Mouse (Mus musculus) testis, adult 2 months (tissue): Measurements from ENCODE around the gene Foxn3. TPM values are rescaled to one million over a fixed set of nuclear protein-coding genes. Genes with fewer than 3 reads are reported as not detected.

Source experiments
- H3K27ac ChIP-seq: fragments of 200-500 bp; 2 replicates; pipeline ENCODE4 v1.5.1; 2012; ENCODE audit warnings: low read depth, low read length; ENCODE audit not compliant: control insufficient read depth, insufficient read depth
- H3K27me3 ChIP-seq: fragments of 200-500 bp; 2 replicates; pipeline ENCODE4 v1.6.1; 2012; ENCODE audit warnings: mild to moderate bottlenecking, low read length, moderate library complexity; ENCODE audit not compliant: control insufficient read depth, insufficient read depth
- H3K36me3 ChIP-seq: fragments of 200-500 bp; 2 replicates; pipeline ENCODE4 v1.6.1; 2012; ENCODE audit warnings: mild to moderate bottlenecking, low read length; ENCODE audit not compliant: control insufficient read depth, insufficient read depth
- H3K4me1 ChIP-seq: fragments of 200-500 bp; 2 replicates; pipeline ENCODE4 v1.6.1; 2012; ENCODE audit warnings: low read length; ENCODE audit not compliant: control insufficient read depth, insufficient read depth
- H3K4me3 ChIP-seq: fragments of 200-500 bp; 2 replicates; pipeline ENCODE4 v1.5.1; 2012; ENCODE audit warnings: low read depth, mild to moderate bottlenecking, low read length, moderate library complexity, mixed read lengths; ENCODE audit not compliant: control insufficient read depth
- CTCF ChIP-seq: fragments of 200-500 bp; IDR thresholded peaks from 2 replicates; pipeline ENCODE4 v1.5.1; 2012; ENCODE audit warnings: low read depth, mild to moderate bottlenecking, inconsistent platforms, low read length, moderate library complexity; ENCODE audit not compliant: control insufficient read depth, insufficient read depth, insufficient replicate concordance
- POLR2A ChIP-seq: fragments of 200-500 bp; IDR thresholded peaks from 2 replicates; pipeline ENCODE4 v1.6.1; 2012; ENCODE audit warnings: low read depth, mild to moderate bottlenecking, inconsistent platforms, low read length, moderate library complexity; ENCODE audit not compliant: control insufficient read depth
- polyA plus RNA-seq: library from polyadenylated mRNA; depleted of rRNA; stranded (reverse); fragments of >200 nt; gene quantifications from 2 replicates; pipeline ENCODE4 v1.2.3, GENCODE M21; 2012

The Foxn3 gene
- polyA plus RNA-seq, 1 experiment, result 7.3 TPM

DNA sequence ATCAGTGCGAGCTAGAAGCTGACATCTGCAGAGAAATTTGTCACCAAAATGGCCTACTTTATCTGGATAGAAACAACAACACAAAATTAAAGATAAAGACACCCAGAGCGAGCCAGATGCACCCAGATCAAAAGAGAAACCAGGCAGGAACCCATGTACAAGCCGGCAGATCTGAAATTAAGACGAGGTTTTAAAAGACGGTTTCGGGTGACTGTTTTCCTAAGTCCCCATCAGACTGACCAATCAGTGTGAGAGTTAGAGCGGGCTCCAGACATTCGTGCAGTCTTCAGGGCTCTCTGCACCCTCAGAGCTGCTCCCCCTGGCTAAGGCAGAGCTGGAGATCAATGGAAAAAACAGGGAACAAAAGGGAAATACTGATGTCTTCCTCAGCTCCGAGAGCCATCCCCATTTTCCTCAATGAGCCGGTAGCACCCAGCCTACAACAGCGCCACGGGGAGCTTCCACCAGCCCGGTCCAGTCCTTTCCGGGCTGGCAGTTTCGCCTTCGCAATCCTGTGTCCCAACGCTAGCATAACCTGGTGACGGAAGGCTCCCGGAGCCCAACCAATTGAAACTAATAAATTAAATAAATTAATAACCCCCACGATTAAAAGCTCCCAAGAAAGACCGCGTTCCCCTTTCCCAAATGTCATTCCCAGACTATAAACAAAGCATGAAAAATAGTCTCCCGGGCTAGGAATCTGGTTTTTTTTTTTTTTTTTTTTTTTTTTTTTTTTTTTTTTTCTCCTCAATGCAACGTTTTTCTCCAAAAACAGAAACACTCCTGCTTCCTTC is 1.1 kb downstream of the Foxn3 start:
- no peaks in the 10 kb centered on the region for H3K36me3 ChIP-seq
- peak overlapping the region; percentile 81 for H3K4me3 ChIP-seq
- peaks cover 10% of the 10 kb centered on the region for H3K4me1 ChIP-seq
- 0 out of 2 replicates have a peak, but pooled peaks have one; percentile 22 for TF ChIP-seq POLR2A
- TF ChIP-seq CTCF, result no peak
- no peaks in the 10 kb centered on the region; the same call in 1 of the 2 replicates for H3K27me3 ChIP-seq
- peak overlapping the region; percentile 77 for H3K27ac ChIP-seq

DNA sequence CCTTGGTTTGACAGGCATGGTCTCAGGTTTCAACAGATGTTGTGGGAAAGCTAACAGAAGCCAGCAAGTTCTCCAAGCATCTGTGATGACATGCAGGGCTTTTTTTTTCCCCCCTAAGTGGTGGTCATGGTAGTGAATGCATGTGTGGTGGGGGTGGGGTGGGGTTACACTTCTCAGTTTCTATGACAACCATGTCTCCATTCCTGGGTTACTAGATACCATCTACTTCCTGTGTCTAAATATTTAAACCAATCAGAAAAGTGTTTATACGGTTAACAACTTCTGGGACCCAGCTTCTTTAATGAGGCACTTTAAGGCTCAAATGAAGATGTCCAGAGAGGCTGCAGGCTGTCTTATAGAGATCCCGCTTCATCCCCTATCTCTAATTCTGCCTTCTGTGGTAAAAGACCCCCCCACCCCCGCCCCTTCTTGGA is 2.0 kb downstream of the Foxn3 start:
- Histone ChIP-seq H3K4me3 (no peak overlapping the region), H3K27ac (0 out of 2 replicates have a peak overlapping the region, but pooled peaks have one; percentile 39), H3K27me3 (no peaks in the 10 kb centered on the region; the same call in 1 of the 2 replicates), H3K36me3 (no peaks in the 10 kb centered on the region), H3K4me1 (peaks cover 13% of the 10 kb centered on the region)
- TF ChIP-seq CTCF (no peak), POLR2A (no peak)

DNA sequence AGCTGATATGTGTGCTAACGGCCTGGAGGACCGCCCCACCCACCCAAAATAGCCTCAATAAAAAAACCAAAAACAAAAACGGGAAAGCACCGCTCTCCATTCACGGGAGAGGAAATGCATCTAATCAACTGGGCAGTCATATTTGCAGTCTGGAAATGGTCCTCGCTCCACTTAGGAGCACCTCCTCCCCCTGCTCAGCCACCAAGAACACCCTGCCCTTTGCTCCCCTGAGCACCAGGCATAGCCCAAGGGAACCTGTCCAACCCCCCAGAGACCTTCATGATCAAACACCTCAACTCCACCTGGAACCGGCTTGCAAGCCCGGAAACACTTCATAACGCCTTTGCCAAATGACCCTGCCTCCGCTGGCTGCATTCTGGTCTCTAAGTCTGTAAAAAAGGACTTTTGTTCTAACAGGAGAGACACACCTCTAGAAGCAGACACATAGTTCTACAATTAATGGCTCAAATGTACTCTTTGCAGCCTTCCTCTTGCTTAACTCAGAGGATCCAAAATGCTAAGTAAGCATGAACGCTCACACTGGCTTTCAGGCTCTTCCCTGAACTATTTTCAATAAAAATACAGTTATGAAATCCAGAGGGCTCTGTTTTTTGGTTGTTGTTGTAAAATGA is 2.6 kb downstream of the Foxn3 start:
- Histone ChIP-seq H3K36me3 (no peaks in the 10 kb centered on the region), H3K27ac (peak overlapping the region; percentile 39; the same call in 1 of the 2 replicates), H3K4me3 (no peak overlapping the region), H3K4me1 (peaks cover 13% of the 10 kb centered on the region), H3K27me3 (no peaks in the 10 kb centered on the region; the same call in 1 of the 2 replicates)
- TF ChIP-seq POLR2A (no peak), CTCF (no peak)

DNA sequence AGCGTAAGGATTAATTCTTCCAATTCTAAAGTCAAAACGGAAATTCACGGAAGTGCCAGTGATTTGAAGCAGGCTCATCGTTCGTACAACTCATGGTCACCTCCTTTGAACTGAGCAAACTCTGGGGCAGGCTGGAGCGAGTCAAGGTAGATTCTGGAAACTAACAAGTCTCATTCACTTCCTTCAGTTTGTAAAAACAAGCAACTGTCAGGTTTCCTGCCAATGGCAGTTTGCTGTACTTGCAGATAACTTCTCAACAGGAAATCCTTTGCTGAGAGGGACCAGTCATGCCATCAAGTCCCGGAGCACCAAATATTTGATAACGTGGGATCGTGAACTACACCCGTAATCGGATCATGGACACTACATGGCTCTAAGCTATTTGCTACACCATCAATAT is 3.9 kb downstream of the Foxn3 start:
- Histone ChIP-seq H3K4me3 (no peak overlapping the region), H3K27ac (no peak overlapping the region), H3K4me1 (peaks cover 13% of the 10 kb centered on the region), H3K27me3 (no peaks in the 10 kb centered on the region; the same call in 1 of the 2 replicates), H3K36me3 (no peaks in the 10 kb centered on the region)
- TF ChIP-seq CTCF, result no peak
- TF ChIP-seq POLR2A, result no peak

DNA sequence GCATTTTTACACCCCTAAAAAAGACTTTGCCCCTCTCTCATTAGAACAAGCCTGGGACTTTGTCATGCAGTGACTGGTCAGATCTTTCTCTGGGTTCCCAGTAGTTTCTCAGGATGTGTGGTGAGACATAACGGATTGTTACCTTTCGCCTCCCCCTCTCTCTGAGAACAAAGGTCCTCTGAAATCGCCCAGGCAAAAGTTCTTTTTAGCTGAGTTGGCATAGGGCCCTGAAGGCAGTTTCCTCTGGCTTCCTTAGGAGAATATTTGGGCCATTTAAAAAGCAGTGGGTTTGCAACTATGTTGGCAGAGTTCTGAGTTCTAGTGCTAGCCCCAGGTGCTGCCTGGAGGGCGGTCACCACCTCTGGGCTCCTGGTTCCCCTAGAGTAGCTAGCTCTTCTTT is 4.9 kb downstream of the Foxn3 start:
- TF ChIP-seq CTCF, result no peak
- TF ChIP-seq POLR2A, result no peak
- H3K4me3 ChIP-seq, result no peak overlapping the region
- peak overlapping the region; percentile 32; the same call in 1 of the 2 replicates for H3K27ac ChIP-seq
- no peaks in the 10 kb centered on the region for H3K36me3 ChIP-seq
- H3K27me3 ChIP-seq, result no peaks in the 10 kb centered on the region; the same call in 1 of the 2 replicates
- H3K4me1 ChIP-seq, result peaks cover 13% of the 10 kb centered on the region

DNA sequence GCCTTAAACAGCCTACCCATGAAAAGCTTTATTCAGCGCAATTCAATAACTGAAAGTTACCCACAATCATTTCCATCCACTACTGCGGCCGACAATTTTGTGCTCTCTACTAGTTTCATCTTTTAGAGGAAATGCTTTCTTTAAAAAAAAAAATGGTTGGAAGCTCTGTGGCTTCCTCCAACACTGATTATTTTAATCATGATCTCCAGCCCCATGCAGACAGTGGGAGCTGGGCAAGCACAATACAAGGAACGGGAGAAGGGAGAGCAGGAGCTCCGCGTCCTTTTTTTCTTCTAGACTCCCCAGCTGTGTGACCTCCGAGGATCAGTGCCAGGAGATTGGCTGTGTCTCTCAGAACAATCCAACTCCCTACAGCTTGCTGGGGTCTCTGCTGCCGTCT is 5.9 kb downstream of the Foxn3 start:
- Histone ChIP-seq H3K4me1 (peaks cover 10% of the 10 kb centered on the region), H3K4me3 (no peak overlapping the region), H3K27ac (peak overlapping the region; percentile 52), H3K27me3 (no peaks in the 10 kb centered on the region), H3K36me3 (no peaks in the 10 kb centered on the region)
- TF ChIP-seq POLR2A, result no peak
- no peak for TF ChIP-seq CTCF

DNA sequence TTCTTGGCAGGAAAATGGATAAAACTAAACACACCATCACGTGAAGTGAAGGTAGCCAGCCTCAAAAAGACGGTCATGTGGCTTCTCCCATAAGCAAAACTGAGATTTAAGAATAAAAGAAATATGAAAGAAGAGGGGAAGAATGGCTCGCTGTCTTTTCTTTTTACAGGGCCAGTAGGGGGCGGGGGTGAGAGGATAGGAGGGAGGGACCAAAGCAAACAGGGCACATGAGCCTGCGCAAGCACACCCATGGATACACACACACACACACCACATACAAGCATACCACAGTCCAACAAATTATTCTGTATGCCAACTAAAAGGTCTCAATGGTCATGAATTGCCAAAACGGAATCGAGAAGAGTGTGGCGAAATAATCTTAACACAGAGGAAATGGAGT is 12.8 kb downstream of the Foxn3 start:
- H3K27ac ChIP-seq, result no peak overlapping the region
- H3K4me3 ChIP-seq, result no peak overlapping the region
- H3K27me3 ChIP-seq, result no peaks in the 10 kb centered on the region
- no peaks in the 10 kb centered on the region for H3K4me1 ChIP-seq
- TF ChIP-seq CTCF, result no peak
- TF ChIP-seq POLR2A, result no peak
- no peaks in the 10 kb centered on the region for H3K36me3 ChIP-seq
